Mouse (Mus musculus): ENCODE results near the gene Timm29. TPM values are rescaled to one million over a fixed set of nuclear protein-coding genes. Genes with fewer than 3 reads are reported as not detected.

Timm29 gene
- 10 to 100 TPM; 45.7 to 45.8 TPM for total RNA-seq (2021)

- DNase-seq = peak; percentile 96 to 97
- intact Hi-C loops (cut with DNase I) = loop anchor here (2.0 kb wide), 1 partner anchor 46 kb away; the partner anchor contains the start of gene Carm1
Observed at GRCm38 (mm10) chr9:21592703-21593121, at the start of gene Timm29, which contains the start of gene Yipf2. Gene Timm29, plus strand, starts transcription at chr9:21592722. Gene Yipf2, minus strand, starts transcription at chr9:21592828.

GRCm38 (mm10) chr9:21545351-21545915, 47.1 kb upstream of the Timm29 start:
- intact Hi-C loops (cut with DNase I) = loop anchor here (2.0 kb wide), 1 partner anchor 35 kb away; the partner anchor contains the start of gene Tmed1
- DNase-seq = no peak

GRCm38 (mm10) chr9:21545916-21546788, 46.4 kb upstream of the Timm29 start:
- intact Hi-C loops (cut with DNase I) = loop anchor here (2.0 kb wide), 2 partner anchors 35 to 47 kb away; partner anchors contain the start of genes Timm29, Tmed1 and Yipf2
- peak; percentile 100 for DNase-seq

GRCm38 (mm10) chr9:21546789-21547074, 45.8 kb upstream of the Timm29 start, which contains the start of gene Carm1:
Gene Carm1, plus strand, starts transcription at chr9:21546894.
- no peak for DNase-seq
- intact Hi-C loops (cut with DNase I) = loop anchor here (2.0 kb wide), 1 partner anchor 46 kb away; the partner anchor contains the start of genes Timm29 and Yipf2

- DNase-seq = peak; percentile 73 to 74
- intact Hi-C loops (cut with DNase I) = loop anchor here (2.0 kb wide), 1 partner anchor 45 kb away; the partner anchor contains the start of genes Timm29 and Yipf2
Observed at GRCm38 (mm10) chr9:21547075-21547941, 45.2 kb upstream of the Timm29 start.

- no peak for DNase-seq
- intact Hi-C loops (cut with DNase I) = no loop called here
Observed at GRCm38 (mm10) chr9:21551049-21551448, 41.5 kb upstream of the Timm29 start.

- intact Hi-C loops (cut with DNase I) = no loop called here
- DNase-seq = no peak
Observed at GRCm38 (mm10) chr9:21553607-21554273, 38.8 kb upstream of the Timm29 start.

GRCm38 (mm10) chr9:21555198-21555742, 37.3 kb upstream of the Timm29 start:
- intact Hi-C loops (cut with DNase I) = no loop called here
- DNase-seq = no peak

GRCm38 (mm10) chr9:21556996-21557395, 35.5 kb upstream of the Timm29 start:
- peak in 1 of 2 experiments; percentile 13 for DNase-seq
- intact Hi-C loops (cut with DNase I) = no loop called here

- intact Hi-C loops (cut with DNase I) = no loop called here
- no peak for DNase-seq
Observed at GRCm38 (mm10) chr9:21557556-21557955, 35.0 kb upstream of the Timm29 start.

- peak; percentile 30 to 63 for DNase-seq
- intact Hi-C loops (cut with DNase I) = no loop called here
Observed at GRCm38 (mm10) chr9:21558366-21558765, 34.2 kb upstream of the Timm29 start.

GRCm38 (mm10) chr9:21559151-21559550, 33.4 kb upstream of the Timm29 start:
- intact Hi-C loops (cut with DNase I) = no loop called here
- DNase-seq = no peak

- intact Hi-C loops (cut with DNase I) = no loop called here
- DNase-seq = no peak
Observed at GRCm38 (mm10) chr9:21564420-21564819, 28.1 kb upstream of the Timm29 start.

- intact Hi-C loops (cut with DNase I) = no loop called here
- DNase-seq = no peak
Observed at GRCm38 (mm10) chr9:21565004-21565586, 27.4 kb upstream of the Timm29 start.

- no peak for DNase-seq
- intact Hi-C loops (cut with DNase I) = no loop called here
Observed at GRCm38 (mm10) chr9:21566538-21566937, 26.0 kb upstream of the Timm29 start.

GRCm38 (mm10) chr9:21567051-21567450, 25.5 kb upstream of the Timm29 start:
- DNase-seq = no peak
- intact Hi-C loops (cut with DNase I) = no loop called here

- intact Hi-C loops (cut with DNase I) = no loop called here
Observed at GRCm38 (mm10) chr9:21568657-21569255, 23.8 kb upstream of the Timm29 start.

GRCm38 (mm10) chr9:21574012-21574801, 18.3 kb upstream of the Timm29 start:
- intact Hi-C loops (cut with DNase I) = no loop called here
- DNase-seq = peak; percentile 47 to 58

More at GRCm38 (mm10) chr9:21568657-21569255, 23.8 kb upstream of the Timm29 start:
- no peak for DNase-seq
